In genomic region chr14:101237965-101238364, GRCm38 (mm10) we compare ENCODE assay signal across 31 mouse cellular contexts. TPM values are rescaled to one million over a fixed set of nuclear protein-coding genes. Genes with fewer than 3 reads are reported as not detected.
"Had no signal": no experiment of that assay in that cellular context is flagged by ENCODE, and none has a peak within 500 bp of the region (broad histone marks: within the 10 kb centered on the region; RNA-seq: fewer than 3 reads in every experiment).

No protein-coding gene starts in this region.

- ATAC-seq: liver, embryonic 12.5 days; midbrain, embryonic 13.5 days; midbrain, embryonic 16.5 days had no signal

- DNase-seq: kidney, adult 18-20 months; kidney, adult 9 months; kidney, postnatal 14 days; kidney, postnatal 4 days; layer of hippocampus, adult 9-11 months; liver; lung, adult 18-20 months; lung, postnatal 10 days; lung, postnatal 4 days; right cerebral cortex, postnatal 25 days; thymus, adult 18-20 months; thymus, postnatal 36 days had no signal

RNA-seq across cellular contexts. Expression of gene Prr30, which starts 37.8 kb away (rescaled TPM):
- total RNA-seq: layer of hippocampus, adult 18-20 months; layer of hippocampus, postnatal 25 days; left cerebral cortex, adult 18-20 months; left cerebral cortex, postnatal 25 days had no signal
- polyA plus RNA-seq: kidney, embryonic 16.5 days; limb, embryonic 10.5 days; limb, embryonic 13.5 days; liver, embryonic 12.5 days; liver, embryonic 15.5 days; lung, embryonic 15.5 days; midbrain, embryonic 10.5 days; midbrain, embryonic 13.5 days; midbrain, embryonic 16.5 days; neural tube, embryonic 11.5 days; neural tube, embryonic 14.5 days; small intestine, adult 2 months; spleen, adult 2 months; stomach, embryonic 16.5 days; urinary bladder, adult 2 months had no signal
